Mouse (Mus musculus) hindbrain, embryonic 14.5 days (tissue): ENCODE data around the gene Fbxo7. TPM values are rescaled to one million over a fixed set of nuclear protein-coding genes. Genes with fewer than 3 reads are reported as not detected.

Experiments used
- ATAC-seq: fragments of 200-750 bp; cut with Nextera tagmentation; 2 replicates; pipeline ENCODE4 v1.8.0; 2017; ENCODE audit warnings: moderate number of reproducible peaks, mild to moderate bottlenecking, moderate TSS enrichment, moderate library complexity; ENCODE audit not compliant: low FRiP score
- DNase-seq: peaks from one replicate; pipeline ENCODE4 v3.0.0-alpha.2; 2015; ENCODE audit warnings: low spot score
- H3K27ac ChIP-seq: fragments of 300-500 bp; sonication (generic); 2 replicates; pipeline ENCODE4 v1.5.1; 2014; ENCODE audit warnings: mild to moderate bottlenecking, moderate library complexity
- H3K27me3 ChIP-seq: fragments of 300-500 bp; sonication (generic); 2 replicates; pipeline ENCODE4 v1.6.1; 2014; ENCODE audit warnings: mild to moderate bottlenecking, low read length, mixed read lengths; ENCODE audit not compliant: control insufficient read depth, insufficient read depth
- H3K36me3 ChIP-seq: fragments of 300-500 bp; sonication (generic); replicated peaks from 2 replicates; pipeline ENCODE4 v1.6.1; 2014; ENCODE audit not compliant: control insufficient read depth, insufficient read depth
- H3K4me1 ChIP-seq: fragments of 300-500 bp; sonication (generic); replicated peaks from 2 replicates; pipeline ENCODE4 v1.6.1; 2014; ENCODE audit warnings: antibody characterized with exemption, low read length, mixed read lengths; ENCODE audit not compliant: control insufficient read depth, insufficient read depth
- H3K4me2 ChIP-seq: fragments of 300-500 bp; sonication (generic); replicated peaks from 2 replicates; pipeline ENCODE4 v1.6.1; 2014; ENCODE audit warnings: mild to moderate bottlenecking, moderate library complexity
- H3K4me3 ChIP-seq: fragments of 300-500 bp; sonication (generic); replicated peaks from 2 replicates; pipeline ENCODE4 v1.5.1; 2014; ENCODE audit warnings: mild to moderate bottlenecking, low read length
- H3K9ac ChIP-seq: fragments of 300-500 bp; sonication (generic); 2 replicates; pipeline ENCODE4 v1.6.1; 2014
- H3K9me3 ChIP-seq: fragments of 300-500 bp; sonication (generic); 2 replicates; pipeline ENCODE4 v1.6.1; 2016; ENCODE audit warnings: low read length; ENCODE audit not compliant: control insufficient read depth
- WGBS: fragments of 180-500 bp; shearing (Covaris S2); extraction: QIAGEN DNeasy Blood & Tissue Kit; methylation state at CpG from one replicate; pipeline ENCODE4 v1.1.7; 2014; 5-methylcytosine and 5-hydroxymethylcytosine counted together
- polyA plus RNA-seq: library from polyadenylated mRNA; unstranded; fragments of >200 nt; fragmentation: Nextera tagmentation; extraction: Ambion mirVana; gene quantifications from 2 replicates; pipeline ENCODE4 v1.2.1, GENCODE M21; 2014

Fbxo7 gene
- polyA plus RNA-seq, 1 experiment from 2014 or later: 22.3 TPM

DNA sequence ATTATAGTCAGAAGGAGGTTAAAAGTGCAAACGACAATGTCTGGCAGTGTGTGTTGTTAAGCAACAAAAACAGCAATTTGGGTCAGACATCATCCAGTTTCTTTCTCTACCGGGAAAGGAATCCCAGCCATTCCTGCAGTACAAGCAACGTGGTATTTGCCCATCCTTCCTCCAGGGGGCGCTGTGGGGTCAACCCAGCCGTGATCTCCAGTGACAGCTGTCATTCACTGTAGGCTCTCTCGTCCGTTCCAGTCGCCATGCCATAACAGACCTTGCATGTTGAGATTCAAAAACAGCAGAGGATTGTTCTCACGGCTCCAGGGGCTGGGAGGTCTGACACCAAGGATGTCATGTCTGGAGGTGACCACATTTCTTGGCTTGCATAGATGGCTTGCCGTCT is 70.1 kb downstream of the Fbxo7 start:
- DNase-seq (no peak), ATAC-seq (no peak)
- Histone ChIP-seq H3K4me1 (no peaks in the 10 kb centered on the region), H3K27me3 (no peaks in the 10 kb centered on the region), H3K9me3 (no peaks in the 10 kb centered on the region), H3K4me3 (no peak overlapping the region), H3K4me2 (no peak overlapping the region), H3K9ac (no peak overlapping the region), H3K36me3 (no peaks in the 10 kb centered on the region), H3K27ac (no peak overlapping the region)
- 52% methylated on average over 10 of the region's 10 CpGs for WGBS

GRCm38 (mm10) chr10:86093109-86094035 is 71.6 kb downstream of the Fbxo7 start:
- Histone ChIP-seq H3K9ac (no peak overlapping the region), H3K27me3 (no peaks in the 10 kb centered on the region), H3K9me3 (no peaks in the 10 kb centered on the region), H3K36me3 (no peaks in the 10 kb centered on the region), H3K4me2 (no peak overlapping the region), H3K27ac (no peak overlapping the region), H3K4me1 (no peaks in the 10 kb centered on the region), H3K4me3 (no peak overlapping the region)
- WGBS: 75% methylated on average over 14 of the region's 14 CpGs
- DNase-seq: no peak
- no peak for ATAC-seq

DNA sequence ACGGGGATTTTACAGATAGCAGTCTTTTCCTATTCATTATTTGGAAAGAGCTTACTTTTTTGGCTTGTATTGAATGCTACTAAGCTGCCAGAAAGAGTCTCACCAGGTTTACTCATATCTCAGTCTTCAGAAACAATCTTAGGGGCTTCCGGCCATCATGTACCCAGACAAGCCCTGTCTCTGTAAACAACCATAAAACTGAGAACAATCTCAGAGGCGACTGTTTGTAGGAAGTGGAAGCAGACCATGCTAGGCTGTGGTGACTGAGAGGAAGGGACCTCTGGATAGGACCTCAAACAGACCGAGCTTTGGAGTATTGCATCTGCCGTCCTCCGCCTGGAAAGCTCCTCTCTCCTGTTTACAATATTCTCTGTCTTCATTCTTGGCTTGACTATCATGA is 76.6 kb downstream of the Fbxo7 start:
- DNase-seq: no peak
- ATAC-seq: no peak
- 91% methylated on average over 6 of the region's 6 CpGs for WGBS

DNA sequence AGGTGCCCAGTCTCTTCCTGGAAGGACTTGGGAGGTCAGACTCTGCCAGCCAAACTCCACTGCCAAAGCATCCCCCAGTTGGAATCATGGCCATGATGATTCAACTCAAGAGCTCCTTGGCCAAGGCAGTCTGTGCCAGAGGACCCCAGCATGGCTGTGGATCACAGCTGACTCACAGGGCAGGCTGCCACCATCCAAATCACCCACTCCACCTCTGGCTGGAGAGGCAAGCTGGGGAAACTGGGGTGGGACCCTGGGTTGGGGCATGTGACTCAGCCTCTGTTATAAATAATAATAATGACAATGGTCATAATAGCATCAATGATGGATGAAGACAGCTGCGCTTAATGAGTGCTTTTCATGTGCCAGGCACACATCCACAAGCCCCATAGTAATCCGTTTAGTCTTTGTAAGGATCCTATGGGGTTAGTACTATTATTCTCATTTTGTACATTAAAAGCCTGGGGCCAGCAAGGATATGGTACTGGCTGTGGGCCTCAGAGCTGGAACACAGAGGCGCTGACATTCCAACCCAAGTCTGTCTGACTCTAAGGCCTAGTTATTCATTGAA is 78.6 kb downstream of the Fbxo7 start:
- no peak for DNase-seq

More for the DNA sequence above, 76.6 kb downstream of the Fbxo7 start:
- Histone ChIP-seq H3K27me3 (no peaks in the 10 kb centered on the region), H3K36me3 (no peaks in the 10 kb centered on the region), H3K9me3 (no peaks in the 10 kb centered on the region), H3K27ac (no peak overlapping the region), H3K4me2 (no peak overlapping the region), H3K4me1 (no peaks in the 10 kb centered on the region), H3K4me3 (no peak overlapping the region), H3K9ac (no peak overlapping the region)

More for the DNA sequence above, 78.6 kb downstream of the Fbxo7 start:
- H3K36me3 ChIP-seq: no peaks in the 10 kb centered on the region
- no peak overlapping the region for H3K4me2 ChIP-seq
- no peak overlapping the region for H3K9ac ChIP-seq
- H3K4me3 ChIP-seq: no peak overlapping the region
- no peaks in the 10 kb centered on the region for H3K4me1 ChIP-seq
- 65% methylated on average over 3 of the region's 3 CpGs for WGBS
- no peaks in the 10 kb centered on the region for H3K9me3 ChIP-seq
- H3K27ac ChIP-seq: no peak overlapping the region
- ATAC-seq: peak; percentile 46; the same call in 1 of the 2 replicates
- no peaks in the 10 kb centered on the region for H3K27me3 ChIP-seq

Other genes starting within 250 kb of the Fbxo7 start
- 68.3 and 74.7 TPM in 2 replicates for gene Pwp1, start 192.5 kb upstream of the Fbxo7 start, polyA plus RNA-seq
- gene Prdm4, start 104.8 kb upstream of the Fbxo7 start, polyA plus RNA-seq: 31.0 and 39.1 TPM in 2 replicates
- gene Ascl4, start 94.3 kb upstream of the Fbxo7 start, polyA plus RNA-seq: 0.17 and 0.39 TPM in 2 replicates
- 154 and 160 TPM in 2 replicates for gene Rtcb, start 64.1 kb upstream of the Fbxo7 start, polyA plus RNA-seq
- not detected in 2 replicates for gene Bpifc, start 10.1 kb upstream of the Fbxo7 start, polyA plus RNA-seq